Mouse (Mus musculus): Measurements from ENCODE around the gene Pabpn1. TPM values are rescaled to one million over a fixed set of nuclear protein-coding genes. Genes with fewer than 3 reads are reported as not detected.
A peak's percentile ranks its signal among the peaks of the same experiment; 100 is the strongest.

Pabpn1 gene
- polyA plus RNA-seq, 1 experiment from 2014 or later: 97.0 TPM

GRCm38 (mm10) chr14:54870861-54871260 lies 21.4 kb upstream of the Pabpn1 start, which contains the start of gene Homez:
TSS of gene Homez (minus strand) at chr14:54870961.
- Histone ChIP-seq H3K9ac (no peak within 1 kb of the TSS), H3K4me1 (peaks cover 7% of the 10 kb centered on the region), H3K4me2 (no peak within 1 kb of the TSS), H3K27me3 (replicated peaks) (peaks cover 7% of the 10 kb centered on the region; the same call in 1 of the 2 replicates), H3K9me3 (replicated peaks) (no peaks in the 10 kb centered on the region), H3K36me3 (no peaks in the 10 kb centered on the region), H3K4me3 (no peak within 1 kb of the TSS), H3K27ac (no peak within 1 kb of the TSS)
- 81% methylated on average over 5 of the region's 5 CpGs for WGBS (ENCODE audit: insufficient replicate concordance)
- no peak for ATAC-seq

DNA sequence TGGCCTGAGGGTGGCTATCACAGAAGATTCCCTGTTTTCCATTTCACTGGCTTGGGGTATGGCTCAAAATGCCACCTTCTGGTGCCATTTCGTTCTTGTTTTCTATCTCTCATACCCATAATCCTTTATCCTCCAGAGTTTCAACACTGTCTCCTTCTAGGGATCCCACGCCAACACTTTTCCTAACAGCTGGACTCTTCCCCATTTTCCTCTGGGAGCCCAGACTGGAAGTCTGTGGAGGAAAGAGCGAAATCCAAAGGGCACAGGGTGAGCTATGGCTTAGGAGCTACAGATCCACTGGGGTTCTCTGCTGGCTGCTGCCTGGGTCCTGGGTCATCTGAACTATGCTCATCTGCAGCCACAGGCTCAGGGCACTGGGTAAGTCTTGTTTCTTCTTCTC lies 18.1 kb upstream of the Pabpn1 start:
- Histone ChIP-seq H3K4me3 (no peak overlapping the region), H3K27me3 (replicated peaks) (peaks cover 12% of the 10 kb centered on the region; the same call in 1 of the 2 replicates), H3K9ac (no peak overlapping the region), H3K4me2 (no peak overlapping the region), H3K4me1 (peaks cover 29% of the 10 kb centered on the region), H3K9me3 (replicated peaks) (no peaks in the 10 kb centered on the region), H3K36me3 (no peaks in the 10 kb centered on the region), H3K27ac (no peak overlapping the region)
- WGBS (ENCODE audit: insufficient replicate concordance): 79% methylated on average over 3 of the region's 3 CpGs
- no peak for ATAC-seq

GRCm38 (mm10) chr14:54875844-54876538 lies 16.3 kb upstream of the Pabpn1 start:
- H3K27ac ChIP-seq: peak overlapping the region; percentile 79
- WGBS (ENCODE audit: insufficient replicate concordance): 3% methylated on average over 36 of the region's 36 CpGs
- peak; percentile 26 for ATAC-seq

DNA sequence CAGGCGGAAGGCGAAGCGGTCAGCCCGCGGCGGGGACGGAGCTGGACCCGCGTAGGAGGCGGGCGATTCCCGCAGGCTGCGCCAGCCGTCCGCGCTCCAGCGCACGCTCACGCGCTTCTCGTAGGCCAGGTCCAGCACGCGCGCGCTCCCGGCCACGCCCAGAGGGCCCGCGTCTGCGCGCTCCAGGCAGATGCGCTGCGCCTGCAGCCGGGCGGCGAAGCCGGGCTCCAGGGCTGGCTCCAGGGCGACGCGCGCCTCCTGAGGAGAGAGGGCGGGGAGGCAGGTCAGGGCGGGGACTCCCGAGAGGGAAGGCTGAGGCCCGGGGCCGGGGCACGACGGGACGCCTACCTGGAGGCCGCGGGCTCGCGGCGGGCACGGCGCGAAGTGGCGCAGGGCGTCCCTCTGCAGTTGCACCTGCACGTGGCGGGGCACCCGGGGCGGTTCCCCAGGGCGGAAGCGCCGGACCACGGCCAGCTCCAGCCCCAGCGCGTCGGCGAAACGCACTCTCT lies 15.7 kb upstream of the Pabpn1 start:
- H3K9ac ChIP-seq: peak overlapping the region; percentile 84
- H3K4me1 ChIP-seq: peaks cover 29% of the 10 kb centered on the region
- peaks cover 12% of the 10 kb centered on the region; the same call in 1 of the 2 replicates for H3K27me3 ChIP-seq (replicated peaks)
- H3K4me3 ChIP-seq: peak overlapping the region; percentile 80
- H3K9me3 ChIP-seq (replicated peaks): no peaks in the 10 kb centered on the region
- under 1% methylated on average over 56 of the region's 72 CpGs for WGBS (ENCODE audit: insufficient replicate concordance)
- H3K36me3 ChIP-seq: no peaks in the 10 kb centered on the region
- peak overlapping the region; percentile 100 for H3K4me2 ChIP-seq
- H3K27ac ChIP-seq: peak overlapping the region; percentile 79
- peak; percentile 91 for ATAC-seq

More at GRCm38 (mm10) chr14:54875844-54876538, 16.3 kb upstream of the Pabpn1 start:
- Histone ChIP-seq H3K4me1 (peaks cover 29% of the 10 kb centered on the region), H3K27me3 (replicated peaks) (peaks cover 12% of the 10 kb centered on the region; the same call in 1 of the 2 replicates), H3K4me2 (peak overlapping the region; percentile 100), H3K36me3 (no peaks in the 10 kb centered on the region), H3K4me3 (peak overlapping the region; percentile 80), H3K9me3 (replicated peaks) (no peaks in the 10 kb centered on the region), H3K9ac (peak overlapping the region; percentile 84)

GRCm38 (mm10) chr14:54877048-54877715 lies 15.1 kb upstream of the Pabpn1 start, which contains the start of gene Ppp1r3e:
TSS of gene Ppp1r3e (minus strand) at chr14:54877550.
- Histone ChIP-seq H3K9ac (peak within 1 kb of the TSS; percentile 84), H3K27me3 (replicated peaks) (peaks cover 12% of the 10 kb centered on the region; the same call in 1 of the 2 replicates), H3K27ac (peak within 1 kb of the TSS; percentile 79), H3K9me3 (replicated peaks) (no peaks in the 10 kb centered on the region), H3K36me3 (no peaks in the 10 kb centered on the region), H3K4me3 (peak within 1 kb of the TSS; percentile 80), H3K4me1 (peaks cover 29% of the 10 kb centered on the region), H3K4me2 (peak within 1 kb of the TSS; percentile 100)
- peak; percentile 81 for ATAC-seq
- 0% methylated on average over 52 of the region's 61 CpGs for WGBS (ENCODE audit: insufficient replicate concordance)

DNA sequence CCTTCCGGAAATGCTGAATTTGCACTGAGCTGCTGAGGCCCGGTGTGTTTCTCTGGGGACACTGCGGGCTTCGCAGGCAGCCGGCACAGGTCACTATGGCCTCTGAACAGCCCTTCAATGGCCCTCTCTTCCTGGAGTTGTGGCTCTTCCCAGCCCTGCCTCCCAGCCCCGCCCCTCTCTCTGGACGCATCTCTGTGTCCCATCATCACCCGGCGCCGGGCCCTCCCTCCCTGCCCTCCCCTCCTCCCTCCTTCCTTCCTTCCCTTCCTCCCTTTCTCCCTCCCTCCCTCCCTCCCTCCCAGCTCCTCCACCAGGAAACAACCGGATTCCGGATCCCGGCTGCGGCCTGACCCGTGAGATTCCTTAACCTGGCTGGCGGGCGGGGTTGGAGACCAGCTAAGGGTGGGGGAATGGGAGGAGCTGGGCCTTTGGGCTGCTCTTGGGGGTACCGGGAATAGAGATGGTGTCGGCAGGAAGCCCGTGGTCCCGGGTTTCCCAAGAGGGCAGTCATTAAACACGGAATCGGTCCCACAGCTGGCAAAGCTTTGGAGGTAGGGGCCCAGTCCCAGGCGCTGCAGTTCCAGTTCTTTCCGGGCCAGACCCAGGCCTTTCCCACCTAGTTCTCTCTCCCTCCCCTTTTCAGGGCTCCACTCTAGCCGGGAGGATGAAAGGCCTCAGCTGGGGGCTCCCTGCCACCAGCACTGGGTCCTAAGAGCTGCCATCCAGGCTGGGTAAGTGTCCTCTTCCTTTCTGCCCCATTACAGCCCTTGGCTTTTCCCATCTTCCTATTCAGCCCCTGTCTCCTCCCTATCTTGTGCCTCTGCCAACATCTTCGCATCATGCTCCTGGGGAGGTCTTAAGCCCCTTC lies 8.9 kb upstream of the Pabpn1 start, which contains the start of the genes Bcl2l2 and Gm20521:
Gene Bcl2l2, plus strand, starts transcription at position 224 of the 868 bp plus-strand sequence.
Gene Gm20521, plus strand, starts transcription at position 288 of the 868 bp plus-strand sequence.
- peak within 1 kb of the TSS; percentile 75 for H3K9ac ChIP-seq
- H3K4me1 ChIP-seq: peaks cover 21% of the 10 kb centered on the region
- peaks cover 6% of the 10 kb centered on the region; the same call in 1 of the 2 replicates for H3K36me3 ChIP-seq
- peak within 1 kb of the TSS; percentile 77 for H3K27ac ChIP-seq
- peak within 1 kb of the TSS; percentile 66 for H3K4me3 ChIP-seq
- no peaks in the 10 kb centered on the region for H3K9me3 ChIP-seq (replicated peaks)
- ATAC-seq: peak; percentile 88
- peak within 1 kb of the TSS; percentile 80 for H3K4me2 ChIP-seq
- H3K27me3 ChIP-seq (replicated peaks): no peaks in the 10 kb centered on the region; the same call in 1 of the 2 replicates
- 2% methylated on average over 27 of the region's 27 CpGs for WGBS (ENCODE audit: insufficient replicate concordance)

DNA sequence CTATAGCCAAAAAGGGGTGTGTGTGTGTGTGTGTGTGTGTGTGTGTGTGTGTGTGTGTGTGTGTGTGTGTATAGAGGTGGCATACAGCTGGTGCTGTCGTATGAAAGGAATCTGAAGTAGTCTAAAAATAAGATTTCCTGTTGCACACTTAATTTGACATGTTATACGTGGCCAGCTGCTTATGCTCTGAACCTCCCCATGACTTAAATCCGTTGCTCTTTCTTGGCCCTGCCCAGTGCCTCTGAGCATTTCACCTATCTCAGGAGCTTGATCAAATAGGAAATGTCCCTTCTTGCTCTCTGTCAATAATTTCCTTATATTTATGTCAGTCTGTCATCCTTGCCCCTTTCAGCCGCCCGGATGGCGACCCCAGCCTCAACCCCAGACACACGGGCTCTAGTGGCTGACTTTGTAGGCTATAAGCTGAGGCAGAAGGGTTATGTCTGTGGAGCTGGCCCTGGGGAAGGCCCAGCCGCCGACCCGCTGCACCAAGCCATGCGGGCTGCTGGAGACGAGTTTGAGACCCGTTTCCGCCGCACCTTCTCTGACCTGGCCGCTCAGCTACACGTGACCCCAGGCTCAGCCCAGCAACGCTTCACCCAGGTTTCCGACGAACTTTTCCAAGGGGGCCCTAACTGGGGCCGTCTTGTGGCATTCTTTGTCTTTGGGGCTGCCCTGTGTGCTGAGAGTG lies 8.1 kb upstream of the Pabpn1 start:
- Histone ChIP-seq H3K9me3 (replicated peaks) (no peaks in the 10 kb centered on the region), H3K27me3 (replicated peaks) (no peaks in the 10 kb centered on the region), H3K4me2 (peak overlapping the region; percentile 80), H3K4me1 (peaks cover 21% of the 10 kb centered on the region), H3K27ac (peak overlapping the region; percentile 77), H3K36me3 (peaks cover 6% of the 10 kb centered on the region; the same call in 1 of the 2 replicates), H3K4me3 (peak overlapping the region; percentile 66), H3K9ac (peak overlapping the region; percentile 75)
- WGBS (ENCODE audit: insufficient replicate concordance): 54% methylated on average over 21 of the region's 21 CpGs
- 0 out of 2 replicates have a peak, but pooled peaks have one; percentile 16 for ATAC-seq

DNA sequence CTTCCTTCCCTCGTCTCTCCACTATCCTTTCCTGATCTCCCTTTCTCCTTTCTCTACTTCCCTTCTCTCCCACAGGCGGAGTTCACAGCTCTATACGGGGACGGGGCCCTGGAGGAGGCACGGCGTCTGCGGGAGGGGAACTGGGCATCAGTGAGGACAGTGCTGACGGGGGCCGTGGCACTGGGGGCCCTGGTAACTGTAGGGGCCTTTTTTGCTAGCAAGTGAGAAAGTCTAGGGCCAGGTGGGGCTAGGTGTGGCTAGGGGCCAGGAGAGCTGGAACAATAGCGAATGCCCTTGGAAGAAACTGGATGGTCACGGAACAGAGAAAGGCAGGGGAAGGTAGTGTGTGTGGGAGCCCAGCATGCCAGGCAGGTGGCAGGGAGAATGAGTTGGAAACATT lies 7.0 kb upstream of the Pabpn1 start:
- no peak overlapping the region for H3K4me2 ChIP-seq
- ATAC-seq: no peak
- H3K27ac ChIP-seq: no peak overlapping the region
- H3K4me1 ChIP-seq: peaks cover 21% of the 10 kb centered on the region
- H3K27me3 ChIP-seq (replicated peaks): no peaks in the 10 kb centered on the region
- no peak overlapping the region for H3K4me3 ChIP-seq
- H3K9me3 ChIP-seq (replicated peaks): no peaks in the 10 kb centered on the region
- peaks cover 6% of the 10 kb centered on the region; the same call in 1 of the 2 replicates for H3K36me3 ChIP-seq
- 0 out of 2 replicates have a peak overlapping the region, but pooled peaks have one; percentile 4 for H3K9ac ChIP-seq
- WGBS (ENCODE audit: insufficient replicate concordance): 84% methylated on average over 11 of the region's 11 CpGs

DNA sequence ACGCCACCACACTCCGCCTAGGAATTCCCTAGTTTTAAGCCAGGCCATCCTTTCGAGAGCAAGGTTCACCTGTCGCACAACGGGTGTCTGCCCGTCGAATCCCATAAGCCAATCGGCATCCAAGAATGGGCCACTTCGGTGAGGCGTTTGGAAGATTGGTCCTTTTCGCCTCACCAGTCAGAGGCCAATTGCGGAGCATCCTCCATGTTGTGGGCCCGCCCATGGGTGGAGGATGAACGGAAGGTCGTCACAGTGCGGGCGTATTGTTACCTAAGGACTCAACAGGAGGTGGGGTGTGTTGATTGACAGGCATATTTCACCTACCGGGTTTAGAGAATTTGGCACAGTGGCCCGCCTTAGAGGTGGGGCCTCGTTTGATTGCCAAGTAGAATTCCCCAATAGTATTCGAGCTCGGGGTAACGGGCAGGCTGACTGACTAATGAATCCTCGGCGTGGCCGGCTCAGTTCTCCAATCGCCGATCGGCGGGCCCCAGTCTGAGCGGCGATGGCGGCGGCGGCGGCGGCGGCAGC lies 1.4 kb downstream of the Pabpn1 start:
- H3K27ac ChIP-seq: peak overlapping the region; percentile 88
- WGBS (ENCODE audit: insufficient replicate concordance): 2% methylated on average over 38 of the region's 38 CpGs
- ATAC-seq: peak; percentile 99

GRCm38 (mm10) chr14:54894296-54895151 lies 2.2 kb downstream of the Pabpn1 start:
- no peaks in the 10 kb centered on the region for H3K27me3 ChIP-seq (replicated peaks)
- peaks cover 31% of the 10 kb centered on the region for H3K4me1 ChIP-seq
- H3K9ac ChIP-seq: peak overlapping the region; percentile 98
- H3K9me3 ChIP-seq (replicated peaks): no peaks in the 10 kb centered on the region
- peak overlapping the region; percentile 88 for H3K27ac ChIP-seq
- peak overlapping the region; percentile 92 for H3K4me3 ChIP-seq
- WGBS (ENCODE audit: insufficient replicate concordance): under 1% methylated on average over 54 of the region's 54 CpGs
- peaks cover 39% of the 10 kb centered on the region for H3K36me3 ChIP-seq
- peak overlapping the region; percentile 78 for H3K4me2 ChIP-seq
- peak; percentile 53 for ATAC-seq

More for the DNA sequence above, 1.4 kb downstream of the Pabpn1 start:
- peaks cover 31% of the 10 kb centered on the region for H3K4me1 ChIP-seq
- peak overlapping the region; percentile 78 for H3K4me2 ChIP-seq
- H3K27me3 ChIP-seq (replicated peaks): no peaks in the 10 kb centered on the region
- H3K9ac ChIP-seq: peak overlapping the region; percentile 98
- no peaks in the 10 kb centered on the region for H3K9me3 ChIP-seq (replicated peaks)
- H3K4me3 ChIP-seq: peak overlapping the region; percentile 92
- H3K36me3 ChIP-seq: peaks cover 34% of the 10 kb centered on the region
